Mouse (Mus musculus): ENCODE data around the gene Polh.

DNA sequence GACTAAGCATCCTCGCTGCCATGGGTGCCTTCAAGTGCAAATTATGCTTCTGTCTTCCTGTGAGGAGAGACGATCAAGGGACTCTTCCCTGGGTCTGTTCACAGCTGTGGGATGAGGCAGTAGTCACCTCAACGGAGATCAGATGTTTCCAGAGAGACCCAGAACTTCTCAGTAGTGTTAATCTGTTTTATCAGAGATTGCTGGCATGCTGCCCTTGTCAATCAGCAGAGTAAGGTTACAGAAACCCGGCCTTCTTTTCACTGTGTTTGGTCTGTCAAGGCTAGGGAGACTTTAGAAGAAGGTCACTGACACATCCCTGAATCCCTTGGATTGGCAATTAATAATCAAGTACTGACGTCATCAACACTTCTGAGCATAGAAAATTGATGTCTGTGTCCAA, 35.0 kb upstream of the Polh start:
- TF ChIP-seq ZC3H11A (IDR thresholded peaks at IDR 0.05; ENCODE audit: borderline replicate concordance, low read depth, low read length) (no peak), CHD2 (IDR thresholded peaks at IDR 0.05; ENCODE audit: low read depth, low read length) (no peak), ZNF384 (IDR thresholded peaks at IDR 0.05; ENCODE audit: low read depth, low read length) (no peak), MAFK (IDR thresholded peaks at IDR 0.05; ENCODE audit: insufficient read depth, low read depth, low read length) (no peak), HCFC1 (IDR thresholded peaks at IDR 0.05; ENCODE audit: borderline replicate concordance, insufficient read depth, low read length) (no peak)
